Mouse (Mus musculus): ENCODE results near the gene Fbrs. TPM values are rescaled to one million over a fixed set of nuclear protein-coding genes. Genes with fewer than 3 reads are reported as not detected.
A peak's percentile ranks its signal among the peaks of the same experiment; 100 is the strongest.
"Not testable (repeated sequence)": the region's sequence is repeated elsewhere in the genome, so short reads cannot be mapped to it uniquely, and the experiment has no call there.

Fbrs gene
- polyA plus RNA-seq, 1 experiment from 2014 or later, result 18.5 TPM

DNA sequence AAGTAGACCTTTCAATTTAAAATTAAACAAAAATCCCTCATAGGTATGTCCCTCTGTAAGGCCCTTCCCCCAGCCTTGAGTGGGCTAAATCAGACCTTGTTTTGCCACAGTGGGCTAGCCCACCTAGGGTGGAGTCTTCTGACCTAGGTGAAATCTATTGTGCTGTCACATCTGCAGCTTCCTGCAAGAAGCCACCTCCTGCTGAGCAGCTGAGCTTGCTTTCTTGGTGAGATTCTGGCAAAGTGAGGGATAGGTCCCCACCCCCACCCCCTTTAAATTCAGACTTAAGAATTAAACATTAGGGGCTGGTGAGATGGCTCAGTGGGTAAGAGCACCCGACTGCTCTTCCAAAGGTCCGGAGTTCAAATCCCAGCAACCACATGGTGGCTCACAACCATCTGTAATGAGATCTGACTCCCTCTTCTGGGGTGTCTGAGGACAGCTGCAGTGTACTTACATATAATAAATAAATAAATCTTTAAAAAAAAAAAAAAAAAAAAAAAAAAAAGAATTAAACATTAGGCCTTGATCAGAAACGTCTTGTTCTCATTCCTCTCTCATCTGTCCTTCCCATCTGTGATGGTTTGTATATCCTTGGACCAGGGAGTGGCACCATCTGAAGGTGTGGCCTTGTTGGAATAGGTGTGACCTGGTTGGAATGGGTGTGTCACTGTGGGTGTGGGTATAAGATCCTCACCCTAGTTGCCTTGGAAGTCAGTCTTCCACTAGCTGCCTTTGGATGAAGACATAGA, 20.5 kb upstream of the Fbrs start:
- not testable (repeated sequence) for H3K27me3 ChIP-seq (ENCODE audit: control insufficient read depth, insufficient read depth, low read length); H3K27ac ChIP-seq (ENCODE audit: low read length); H3K4me2 ChIP-seq (replicated peaks; ENCODE audit: low read depth, low read length); H3K9ac ChIP-seq (replicated peaks; ENCODE audit: low read depth, low read length); ATAC-seq (ENCODE audit: insufficient number of reproducible peaks, insufficient read depth, low FRiP score, low read depth); H3K4me3 ChIP-seq (ENCODE audit: low read depth, low read length); H3K9me3 ChIP-seq (ENCODE audit: control insufficient read depth, low read depth, low read length); H3K4me1 ChIP-seq (ENCODE audit: control insufficient read depth, insufficient read depth, low read length)
- peaks cover 26% of the 10 kb centered on the region; the same call in 1 of the 2 replicates for H3K36me3 ChIP-seq (ENCODE audit: control insufficient read depth, insufficient read depth, low read length)
- 88% methylated on average over 3 of the region's 3 CpGs for WGBS

DNA sequence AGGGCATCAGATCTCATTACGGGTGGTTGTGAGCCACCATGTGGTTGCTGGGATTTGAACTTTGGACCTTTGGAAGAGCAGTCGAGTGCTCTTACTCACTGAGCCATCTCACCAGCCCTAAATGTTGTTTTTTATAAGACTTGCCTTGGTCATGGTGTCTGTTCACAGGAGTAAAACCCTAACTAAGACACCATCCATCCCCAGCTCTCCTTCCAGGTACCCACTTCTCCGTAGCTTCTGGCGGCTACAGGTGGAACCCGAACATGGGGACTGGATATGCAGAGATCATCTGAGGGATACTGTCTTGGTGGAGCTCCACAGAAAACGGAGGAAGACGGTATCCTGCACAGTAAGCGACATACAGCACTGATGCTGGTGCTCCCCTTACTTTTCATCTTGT, 19.7 kb upstream of the Fbrs start, which contains the start of gene Prr14:
Prr14 (plus strand) TSS at position 301 of the 400 bp plus-strand sequence.
- H3K9me3 ChIP-seq (ENCODE audit: control insufficient read depth, low read depth, low read length); H3K4me1 ChIP-seq (ENCODE audit: control insufficient read depth, insufficient read depth, low read length); H3K27me3 ChIP-seq (ENCODE audit: control insufficient read depth, insufficient read depth, low read length); H3K9ac ChIP-seq (replicated peaks; ENCODE audit: low read depth, low read length); ATAC-seq (ENCODE audit: insufficient number of reproducible peaks, insufficient read depth, low FRiP score, low read depth); H3K4me2 ChIP-seq (replicated peaks; ENCODE audit: low read depth, low read length); H3K4me3 ChIP-seq (ENCODE audit: low read depth, low read length); H3K27ac ChIP-seq (ENCODE audit: low read length): not testable (repeated sequence)
- 98% methylated on average over 8 of the region's 8 CpGs for WGBS
- peaks cover 26% of the 10 kb centered on the region; the same call in 1 of the 2 replicates for H3K36me3 ChIP-seq (ENCODE audit: control insufficient read depth, insufficient read depth, low read length)

DNA sequence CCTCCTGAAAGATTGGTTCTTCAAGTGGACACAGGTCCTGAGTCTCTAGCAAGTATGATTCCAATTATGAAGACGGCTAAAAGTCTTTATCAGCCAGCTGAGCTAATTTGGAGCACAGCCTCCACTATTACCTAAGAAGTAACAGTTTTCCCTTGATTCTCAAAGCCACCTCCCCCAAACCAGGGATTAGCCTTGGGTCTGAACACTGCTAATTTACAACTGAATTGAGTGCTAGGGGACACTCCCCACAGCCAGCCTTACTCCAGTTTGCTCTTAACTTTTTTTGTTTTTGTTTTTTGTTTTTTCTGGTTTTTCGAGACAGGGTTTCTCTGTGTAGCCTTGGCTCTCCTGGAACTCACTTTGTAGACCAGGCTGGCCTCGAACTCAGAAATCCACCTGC, 13.8 kb upstream of the Fbrs start:
- Histone ChIP-seq H3K27ac (ENCODE audit: low read length) (no peak overlapping the region), H3K4me2 (replicated peaks; ENCODE audit: low read depth, low read length) (no peak overlapping the region), H3K9ac (replicated peaks; ENCODE audit: low read depth, low read length) (no peak overlapping the region), H3K27me3 (ENCODE audit: control insufficient read depth, insufficient read depth, low read length) (no peaks in the 10 kb centered on the region), H3K36me3 (ENCODE audit: control insufficient read depth, insufficient read depth, low read length) (peaks cover 8% of the 10 kb centered on the region), H3K9me3 (ENCODE audit: control insufficient read depth, low read depth, low read length) (no peaks in the 10 kb centered on the region), H3K4me3 (ENCODE audit: low read depth, low read length) (no peak overlapping the region), H3K4me1 (ENCODE audit: control insufficient read depth, insufficient read depth, low read length) (no peaks in the 10 kb centered on the region)
- ATAC-seq (ENCODE audit: insufficient number of reproducible peaks, insufficient read depth, low FRiP score, low read depth), result no peak
- 92% methylated on average over 3 of the region's 3 CpGs for WGBS

DNA sequence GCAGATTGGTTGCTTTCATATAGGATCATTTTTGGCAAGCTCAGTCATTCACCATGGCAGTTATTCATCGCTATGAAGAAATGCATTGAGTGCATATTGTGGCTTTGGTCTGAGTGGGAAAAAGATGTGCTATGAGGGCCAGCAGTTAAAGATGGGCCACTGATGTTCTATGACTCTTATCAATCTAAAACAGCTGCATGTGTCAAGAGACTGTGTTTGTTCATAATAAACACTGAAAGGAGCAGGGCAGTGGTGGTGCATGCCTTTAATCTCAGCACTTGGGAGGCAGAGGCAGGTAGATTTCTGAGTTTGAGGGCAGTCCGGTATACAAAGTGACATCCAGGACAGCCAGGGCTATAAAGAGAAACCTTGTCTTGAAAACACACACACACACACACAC, 13.3 kb upstream of the Fbrs start:
- H3K9ac ChIP-seq (replicated peaks; ENCODE audit: low read depth, low read length); H3K9me3 ChIP-seq (ENCODE audit: control insufficient read depth, low read depth, low read length); H3K36me3 ChIP-seq (ENCODE audit: control insufficient read depth, insufficient read depth, low read length); ATAC-seq (ENCODE audit: insufficient number of reproducible peaks, insufficient read depth, low FRiP score, low read depth); H3K4me3 ChIP-seq (ENCODE audit: low read depth, low read length); H3K4me2 ChIP-seq (replicated peaks; ENCODE audit: low read depth, low read length); H3K27ac ChIP-seq (ENCODE audit: low read length); H3K4me1 ChIP-seq (ENCODE audit: control insufficient read depth, insufficient read depth, low read length); H3K27me3 ChIP-seq (ENCODE audit: control insufficient read depth, insufficient read depth, low read length): not testable (repeated sequence)
- 93% methylated on average over 2 of the region's 2 CpGs for WGBS

DNA sequence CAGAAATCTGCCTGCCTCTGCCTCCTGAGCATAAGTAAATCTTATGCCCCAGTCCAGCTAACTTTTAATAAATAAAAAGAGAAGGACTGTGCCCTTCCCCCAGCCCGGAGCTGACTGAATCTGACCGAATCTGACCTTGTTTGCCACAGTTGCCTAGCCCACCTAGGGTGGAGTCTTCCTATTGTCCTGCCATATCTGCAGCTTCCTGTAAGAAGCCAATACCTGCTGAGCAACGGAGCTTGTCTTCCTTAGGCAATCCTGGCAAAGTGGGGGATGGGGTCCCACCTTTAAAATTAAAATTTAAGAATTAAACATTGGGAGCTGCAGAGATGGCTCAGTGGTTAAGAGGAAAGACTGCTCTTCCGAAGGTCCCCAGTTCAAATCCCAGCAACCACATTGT, 12.4 kb upstream of the Fbrs start:
- no peak for ATAC-seq (ENCODE audit: insufficient number of reproducible peaks, insufficient read depth, low FRiP score, low read depth)
- H3K36me3 ChIP-seq (ENCODE audit: control insufficient read depth, insufficient read depth, low read length), result peaks cover 4% of the 10 kb centered on the region

DNA sequence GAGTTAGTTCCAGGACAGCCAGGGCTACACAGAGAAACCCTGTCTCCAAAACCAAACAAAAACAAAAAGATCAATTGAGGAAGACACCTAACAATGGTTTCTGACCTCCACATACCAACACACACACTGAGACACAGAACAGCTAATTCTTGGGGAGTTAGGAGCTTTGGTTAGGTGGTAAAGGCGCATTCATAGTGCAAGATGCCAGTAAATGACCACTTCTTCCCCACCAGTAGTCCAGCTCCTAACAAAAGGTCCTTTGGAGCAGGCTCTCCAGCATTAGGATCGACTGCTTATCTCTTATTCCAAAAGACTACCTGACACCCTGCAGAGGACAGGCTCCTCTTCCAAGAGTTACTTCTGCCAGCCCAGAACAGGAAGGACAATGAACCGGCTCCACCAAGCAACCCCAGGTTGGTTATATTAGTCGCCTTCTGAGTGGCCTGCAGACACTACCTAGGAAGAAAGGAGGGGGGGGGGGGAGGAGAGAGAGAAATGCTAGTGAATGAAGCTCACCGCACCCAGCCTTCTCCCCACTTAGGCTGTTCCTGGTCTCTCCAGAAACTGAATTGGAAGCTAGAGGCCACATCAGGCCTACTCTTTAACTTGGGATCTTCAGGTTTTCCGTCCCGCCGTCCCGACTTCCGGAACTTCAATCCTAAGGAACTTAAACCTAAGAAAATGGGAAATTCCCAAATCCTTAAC, 8.8 kb upstream of the Fbrs start:
- peaks cover 23% of the 10 kb centered on the region for H3K36me3 ChIP-seq (ENCODE audit: control insufficient read depth, insufficient read depth, low read length)
- WGBS, result 9% methylated on average over 10 of the region's 10 CpGs
- no peak for ATAC-seq (ENCODE audit: insufficient number of reproducible peaks, insufficient read depth, low FRiP score, low read depth)

More for the DNA sequence above, 12.4 kb upstream of the Fbrs start:
- Histone ChIP-seq H3K9me3 (ENCODE audit: control insufficient read depth, low read depth, low read length) (no peaks in the 10 kb centered on the region), H3K4me3 (ENCODE audit: low read depth, low read length) (no peak overlapping the region), H3K4me2 (replicated peaks; ENCODE audit: low read depth, low read length) (no peak overlapping the region), H3K27me3 (ENCODE audit: control insufficient read depth, insufficient read depth, low read length) (no peaks in the 10 kb centered on the region), H3K9ac (replicated peaks; ENCODE audit: low read depth, low read length) (no peak overlapping the region), H3K4me1 (ENCODE audit: control insufficient read depth, insufficient read depth, low read length) (no peaks in the 10 kb centered on the region), H3K27ac (ENCODE audit: low read length) (no peak overlapping the region)
- 95% methylated on average over 4 of the region's 4 CpGs for WGBS

DNA sequence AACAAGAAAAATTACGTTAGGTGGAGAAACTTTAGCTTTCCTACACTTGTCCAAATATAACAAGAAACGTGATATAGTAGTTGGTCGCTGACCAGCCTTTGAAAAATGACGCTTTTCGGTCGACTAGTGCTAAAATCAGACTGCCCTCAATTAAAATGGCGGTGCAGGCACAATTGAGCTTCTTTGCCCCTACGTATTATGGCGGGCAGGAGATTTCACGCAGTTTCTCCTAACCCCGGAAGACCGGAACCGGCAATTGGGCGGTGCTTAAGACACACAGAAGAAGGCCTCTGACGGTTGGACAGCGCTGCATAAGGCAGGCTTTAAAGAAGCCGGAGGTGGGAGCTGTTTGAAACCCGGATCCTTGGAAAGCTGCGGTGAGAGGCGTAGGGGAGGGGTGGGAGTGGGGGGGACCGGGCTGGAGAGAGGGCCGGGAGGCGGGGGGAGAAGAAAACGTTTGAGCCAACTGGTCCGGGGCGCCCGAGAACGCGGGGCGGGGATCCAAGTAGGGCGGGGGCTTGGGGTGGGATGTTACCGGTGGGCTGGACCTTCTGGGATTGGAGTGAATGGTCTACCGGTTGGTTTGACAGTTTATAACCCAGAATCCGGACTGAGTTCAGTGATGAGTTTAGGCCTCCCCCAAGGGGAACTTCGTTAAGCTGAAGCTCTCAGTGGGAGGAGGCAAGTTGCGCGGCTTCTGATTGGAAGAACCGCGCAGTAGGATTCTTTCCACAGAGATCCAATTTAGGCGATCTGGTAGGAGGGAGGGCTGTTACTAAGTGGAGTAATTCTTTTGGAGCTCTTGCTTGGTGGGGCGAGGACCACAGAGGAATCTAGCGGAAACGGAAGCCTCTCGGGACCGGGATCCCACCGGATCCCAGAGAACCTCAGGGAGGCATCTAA, 8.0 kb upstream of the Fbrs start:
- Histone ChIP-seq H3K9me3 (ENCODE audit: control insufficient read depth, low read depth, low read length) (no peaks in the 10 kb centered on the region), H3K36me3 (ENCODE audit: control insufficient read depth, insufficient read depth, low read length) (peaks cover 31% of the 10 kb centered on the region), H3K27me3 (ENCODE audit: control insufficient read depth, insufficient read depth, low read length) (no peaks in the 10 kb centered on the region), H3K4me3 (ENCODE audit: low read depth, low read length) (peak overlapping the region; percentile 68), H3K4me2 (replicated peaks; ENCODE audit: low read depth, low read length) (peak overlapping the region; percentile 75), H3K9ac (replicated peaks; ENCODE audit: low read depth, low read length) (peak overlapping the region; percentile 77), H3K4me1 (ENCODE audit: control insufficient read depth, insufficient read depth, low read length) (peaks cover 7% of the 10 kb centered on the region), H3K27ac (ENCODE audit: low read length) (peak overlapping the region; percentile 91)
- peak; percentile 90 for ATAC-seq (ENCODE audit: insufficient number of reproducible peaks, insufficient read depth, low FRiP score, low read depth)
- WGBS, result under 1% methylated on average over 46 of the region's 46 CpGs

More for the DNA sequence above, 8.8 kb upstream of the Fbrs start:
- Histone ChIP-seq H3K9ac (replicated peaks; ENCODE audit: low read depth, low read length) (peak overlapping the region; percentile 77), H3K4me2 (replicated peaks; ENCODE audit: low read depth, low read length) (peak overlapping the region; percentile 75), H3K9me3 (ENCODE audit: control insufficient read depth, low read depth, low read length) (no peaks in the 10 kb centered on the region), H3K27me3 (ENCODE audit: control insufficient read depth, insufficient read depth, low read length) (no peaks in the 10 kb centered on the region), H3K4me3 (ENCODE audit: low read depth, low read length) (peak overlapping the region; percentile 68), H3K27ac (ENCODE audit: low read length) (peak overlapping the region; percentile 91), H3K4me1 (ENCODE audit: control insufficient read depth, insufficient read depth, low read length) (peaks cover 7% of the 10 kb centered on the region)

DNA sequence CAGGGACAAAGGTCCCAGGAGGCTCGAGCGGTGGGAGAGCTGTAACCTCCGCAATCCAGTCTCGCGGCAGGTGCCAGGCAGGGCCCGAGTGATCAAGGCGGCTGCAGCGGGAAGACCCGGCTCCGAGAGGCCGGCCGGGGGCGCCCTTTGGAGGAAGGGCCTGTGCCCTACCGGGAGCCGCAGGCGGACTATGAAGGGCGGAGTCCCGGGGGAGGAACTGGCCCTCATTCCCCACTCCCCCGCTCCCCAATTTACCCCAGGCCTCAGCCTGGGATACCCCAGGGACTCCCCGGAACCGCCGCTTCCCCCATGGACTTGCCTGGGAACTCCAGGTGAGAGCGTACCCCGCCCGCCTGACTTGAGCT, 7.4 kb upstream of the Fbrs start:
- ATAC-seq (ENCODE audit: insufficient number of reproducible peaks, insufficient read depth, low FRiP score, low read depth), result no peak
- Histone ChIP-seq H3K27me3 (ENCODE audit: control insufficient read depth, insufficient read depth, low read length) (no peaks in the 10 kb centered on the region), H3K4me3 (ENCODE audit: low read depth, low read length) (peak overlapping the region; percentile 68)

More for the DNA sequence above, 7.4 kb upstream of the Fbrs start:
- Histone ChIP-seq H3K9ac (replicated peaks; ENCODE audit: low read depth, low read length) (peak overlapping the region; percentile 77), H3K27ac (ENCODE audit: low read length) (peak overlapping the region; percentile 91), H3K4me2 (replicated peaks; ENCODE audit: low read depth, low read length) (peak overlapping the region; percentile 75), H3K36me3 (ENCODE audit: control insufficient read depth, insufficient read depth, low read length) (peaks cover 33% of the 10 kb centered on the region), H3K4me1 (ENCODE audit: control insufficient read depth, insufficient read depth, low read length) (peaks cover 7% of the 10 kb centered on the region), H3K9me3 (ENCODE audit: control insufficient read depth, low read depth, low read length) (no peaks in the 10 kb centered on the region)
- under 1% methylated on average over 25 of the region's 25 CpGs for WGBS
